ENCODE assay signal across 7 mouse cellular contexts in the genomic region with DNA sequence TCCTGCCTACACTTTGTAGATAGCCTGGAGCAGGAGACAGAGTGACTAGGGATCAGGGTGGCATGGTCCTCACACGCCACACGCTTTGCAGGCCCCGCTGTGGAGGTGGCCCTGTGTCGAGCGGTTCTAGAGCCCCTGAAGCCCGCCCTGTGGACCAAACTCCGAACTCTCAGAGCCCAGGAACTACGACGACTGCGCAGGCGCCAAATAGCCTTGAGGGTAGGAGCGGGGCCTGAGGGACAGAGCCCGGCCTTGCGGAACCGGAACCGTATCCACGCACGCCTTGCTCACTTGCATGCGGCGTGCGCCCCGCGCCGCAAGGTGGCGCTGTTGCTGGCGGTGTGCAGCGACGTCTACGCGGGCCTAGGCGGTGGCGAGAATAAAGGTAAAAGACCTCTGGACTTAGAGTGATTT. TPM values are rescaled to one million over a fixed set of nuclear protein-coding genes. Genes with fewer than 3 reads are reported as not detected.
DNase-seq lines count a peak whose midpoint lies in the region; ATAC-seq lines count a peak whose summit lies in the region.

No protein-coding gene starts in this region.

- H3K36me3 ChIP-seq in intestine, embryonic 16.5 days (ENCODE audit: control insufficient read depth, insufficient read depth, low read length): no peaks in the 10 kb centered on the region
- no peaks in the 10 kb centered on the region for H3K36me3 ChIP-seq in limb, embryonic 13.5 days
- no peaks in the 10 kb centered on the region for H3K36me3 ChIP-seq in midbrain, embryonic 14.5 days (ENCODE audit: control insufficient read depth, insufficient read depth, low read length)

- peak; percentile 90 for DNase-seq in adrenal gland, adult 2 months
- peak; percentile 85 for DNase-seq in embryo, embryonic 10 days (ENCODE audit: low spot score)
- DNase-seq in gastrocnemius, postnatal 36 days: peak; percentile 79 to 81
- DNase-seq in midbrain, embryonic 14.5 days: peak; percentile 84
- DNase-seq in spleen, adult 18-20 months: peak; percentile 74 to 84

- peak overlapping the region; percentile 67 for H3K9ac ChIP-seq in intestine, embryonic 16.5 days (ENCODE audit: low read depth, low read length)
- H3K9ac ChIP-seq in limb, embryonic 13.5 days: peak overlapping the region; percentile 56
- peak overlapping the region; percentile 14; the same call in 1 of the 2 replicates for H3K9ac ChIP-seq in midbrain, embryonic 14.5 days (replicated peaks; ENCODE audit: low read length)

- intact Hi-C loops in gastrocnemius, postnatal 36 days (cut with DNase I): loop anchor here (2.0 to 5.0 kb wide), 2 partner anchors 70 to 176 kb away; no protein-coding TSS in a partner anchor

- peak overlapping the region; percentile 45 for H3K4me2 ChIP-seq in intestine, embryonic 16.5 days (ENCODE audit: low read depth, low read length)
- peak overlapping the region; percentile 56 for H3K4me2 ChIP-seq in limb, embryonic 13.5 days (replicated peaks)
- peak overlapping the region; percentile 45 for H3K4me2 ChIP-seq in midbrain, embryonic 14.5 days (ENCODE audit: low read length)

- H3K9me3 ChIP-seq in intestine, embryonic 16.5 days (ENCODE audit: control insufficient read depth, low read length): no peaks in the 10 kb centered on the region
- no peaks in the 10 kb centered on the region for H3K9me3 ChIP-seq in limb, embryonic 13.5 days
- H3K9me3 ChIP-seq in midbrain, embryonic 14.5 days (ENCODE audit: control insufficient read depth, low read length): no peaks in the 10 kb centered on the region

- H3K4me1 ChIP-seq in intestine, embryonic 16.5 days (ENCODE audit: control insufficient read depth, insufficient read depth, low read length): peaks cover 24% of the 10 kb centered on the region
- peaks cover 23% of the 10 kb centered on the region for H3K4me1 ChIP-seq in limb, embryonic 13.5 days
- H3K4me1 ChIP-seq in midbrain, embryonic 14.5 days (ENCODE audit: control insufficient read depth, insufficient read depth, low read length): no peaks in the 10 kb centered on the region

- peak overlapping the region; percentile 7 for H3K4me3 ChIP-seq in intestine, embryonic 16.5 days (ENCODE audit: low read length)
- H3K4me3 ChIP-seq in limb, embryonic 13.5 days: peak overlapping the region; percentile 23
- 0 out of 2 replicates have a peak overlapping the region, but pooled peaks have one; percentile 12 for H3K4me3 ChIP-seq in midbrain, embryonic 14.5 days (replicated peaks; ENCODE audit: low read depth, low read length)

- WGBS in intestine, embryonic 16.5 days: 14% methylated on average over 32 of the region's 32 CpGs
- 21% methylated on average over 32 of the region's 32 CpGs for WGBS in limb, embryonic 13.5 days
- WGBS in midbrain, embryonic 14.5 days: 14% methylated on average over 32 of the region's 32 CpGs

- H3K27me3 ChIP-seq in intestine, embryonic 16.5 days (replicated peaks; ENCODE audit: control insufficient read depth, insufficient read depth, low read length): no peaks in the 10 kb centered on the region
- no peaks in the 10 kb centered on the region for H3K27me3 ChIP-seq in limb, embryonic 13.5 days
- no peaks in the 10 kb centered on the region for H3K27me3 ChIP-seq in midbrain, embryonic 14.5 days (ENCODE audit: control insufficient read depth, insufficient read depth, low read length)

- peak overlapping the region; percentile 45; the same call in 1 of the 2 replicates for H3K27ac ChIP-seq in intestine, embryonic 16.5 days (ENCODE audit: low read length)
- H3K27ac ChIP-seq in limb, embryonic 13.5 days: no peak overlapping the region
- no peak overlapping the region for H3K27ac ChIP-seq in midbrain, embryonic 14.5 days (replicated peaks; ENCODE audit: low read depth, low read length)

- peak; percentile 74 for ATAC-seq in intestine, embryonic 16.5 days
- peak; percentile 50; the same call in 1 of the 2 replicates for ATAC-seq in limb, embryonic 13.5 days (ENCODE audit: low FRiP score, low read depth)
- peak; percentile 64 for ATAC-seq in midbrain, embryonic 14.5 days (ENCODE audit: low FRiP score, low TSS enrichment)

RNA-seq across cellular contexts. Expression of gene Rinl, which starts 7.8 kb away (rescaled TPM):
- 1 to 10 TPM; 2.9 to 3.7 TPM for total RNA-seq in adrenal gland, adult 2 months (2021)
- polyA plus RNA-seq in adrenal gland, adult 2 months (2012; rRNA removed): 3.0 and 4.1 TPM in 2 replicates
- 1 to 10 TPM; 1.1 TPM for total RNA-seq in gastrocnemius, postnatal 36 days (2021)
- 5.2 and 5.9 TPM in 2 replicates for polyA plus RNA-seq in intestine, embryonic 16.5 days (2015; fragmentation: Nextera tagmentation; extraction: Ambion mirVana)
- 3.1 and 3.6 TPM in 2 replicates for polyA plus RNA-seq in limb, embryonic 13.5 days (2015; fragmentation: Nextera tagmentation; extraction: Ambion mirVana)
- polyA plus RNA-seq in midbrain, embryonic 14.5 days (2014; fragmentation: Nextera tagmentation; extraction: Ambion mirVana): 1.1 and 2.4 TPM in 2 replicates

RNA-seq across cellular contexts. Expression of gene Hnrnpl, which starts 11.8 kb away (rescaled TPM):
- total RNA-seq in adrenal gland, adult 2 months (2021): 100 to 1,000 TPM; 382 to 408 TPM
- 119 and 120 TPM in 2 replicates for polyA plus RNA-seq in adrenal gland, adult 2 months (2012; rRNA removed)
- 100 to 1,000 TPM; 111 to 131 TPM for total RNA-seq in gastrocnemius, postnatal 36 days (2021)
- 142 and 146 TPM in 2 replicates for polyA plus RNA-seq in intestine, embryonic 16.5 days (2015; fragmentation: Nextera tagmentation; extraction: Ambion mirVana)
- 284 and 285 TPM in 2 replicates for polyA plus RNA-seq in limb, embryonic 13.5 days (2015; fragmentation: Nextera tagmentation; extraction: Ambion mirVana)
- 168 and 170 TPM in 2 replicates for polyA plus RNA-seq in midbrain, embryonic 14.5 days (2014; fragmentation: Nextera tagmentation; extraction: Ambion mirVana)

RNA-seq across cellular contexts. Expression of gene Ech1, which starts 28.4 kb away (rescaled TPM):
- 100 to 1,000 TPM; 520 to 711 TPM for total RNA-seq in adrenal gland, adult 2 months (2021)
- 486 and 560 TPM in 2 replicates for polyA plus RNA-seq in adrenal gland, adult 2 months (2012; rRNA removed)
- 100 to 1,000 TPM; 214 to 252 TPM for total RNA-seq in gastrocnemius, postnatal 36 days (2021)
- polyA plus RNA-seq in intestine, embryonic 16.5 days (2015; fragmentation: Nextera tagmentation; extraction: Ambion mirVana): 347 and 378 TPM in 2 replicates
- 155 TPM in 2 replicates for polyA plus RNA-seq in limb, embryonic 13.5 days (2015; fragmentation: Nextera tagmentation; extraction: Ambion mirVana)
- polyA plus RNA-seq in midbrain, embryonic 14.5 days (2014; fragmentation: Nextera tagmentation; extraction: Ambion mirVana): 62.4 and 78.1 TPM in 2 replicates

RNA-seq across cellular contexts. Expression of gene Nfkbib, which starts 29.3 kb away (rescaled TPM):
- total RNA-seq in adrenal gland, adult 2 months (2021): 10 to 100 TPM; 38.0 to 62.9 TPM
- polyA plus RNA-seq in adrenal gland, adult 2 months (2012; rRNA removed): 97.6 and 122 TPM in 2 replicates
- total RNA-seq in gastrocnemius, postnatal 36 days (2021): 10 to 100 TPM; 20.5 to 30.2 TPM
- 46.2 and 49.1 TPM in 2 replicates for polyA plus RNA-seq in intestine, embryonic 16.5 days (2015; fragmentation: Nextera tagmentation; extraction: Ambion mirVana)
- 41.7 and 46.0 TPM in 2 replicates for polyA plus RNA-seq in limb, embryonic 13.5 days (2015; fragmentation: Nextera tagmentation; extraction: Ambion mirVana)
- polyA plus RNA-seq in midbrain, embryonic 14.5 days (2014; fragmentation: Nextera tagmentation; extraction: Ambion mirVana): 55.9 and 66.2 TPM in 2 replicates

RNA-seq across cellular contexts. Expression of gene Sirt2, which starts 30.0 kb away (rescaled TPM):
- 10 to 100 TPM; 86.0 to 87.0 TPM for total RNA-seq in adrenal gland, adult 2 months (2021)
- 57.3 and 59.0 TPM in 2 replicates for polyA plus RNA-seq in adrenal gland, adult 2 months (2012; rRNA removed)
- total RNA-seq in gastrocnemius, postnatal 36 days (2021): 10 to 100 TPM; 85.5 to 86.4 TPM
- polyA plus RNA-seq in intestine, embryonic 16.5 days (2015; fragmentation: Nextera tagmentation; extraction: Ambion mirVana): 71.9 and 77.6 TPM in 2 replicates
- 85.8 and 87.8 TPM in 2 replicates for polyA plus RNA-seq in limb, embryonic 13.5 days (2015; fragmentation: Nextera tagmentation; extraction: Ambion mirVana)
- polyA plus RNA-seq in midbrain, embryonic 14.5 days (2014; fragmentation: Nextera tagmentation; extraction: Ambion mirVana): 104 and 110 TPM in 2 replicates

Comparison
In these comparisons a context has a peak if more than half of its experiments do, and no peak if none do; other contexts are left out.
1. H3K9ac ChIP-seq: peak in every context shown above with its lines; median percentile 67 in intestine, embryonic 16.5 days; 56 in limb, embryonic 13.5 days; 14 in midbrain, embryonic 14.5 days.